Mouse (Mus musculus) limb, embryonic 14.5 days (tissue): ENCODE measurements around the gene Cldn7. TPM values are rescaled to one million over a fixed set of nuclear protein-coding genes. Genes with fewer than 3 reads are reported as not detected.

ENCODE experiments used
- ATAC-seq: fragments of 200-750 bp; cut with Nextera tagmentation; 2 replicates; pipeline ENCODE4 v1.8.0; 2017; ENCODE audit warnings: low read depth, moderate number of reproducible peaks, moderate TSS enrichment; ENCODE audit not compliant: low FRiP score
- DNase-seq: peaks from one replicate; pipeline ENCODE4 v3.0.0-alpha.2; 2015; ENCODE audit warnings: low spot score
- H3K27ac ChIP-seq: fragments of 300-500 bp; sonication (generic); replicated peaks from 2 replicates; pipeline ENCODE4 v1.5.1; 2014; ENCODE audit warnings: low read depth, mild to moderate bottlenecking, low read length, moderate library complexity, mixed read lengths
- H3K27me3 ChIP-seq: fragments of 300-500 bp; sonication (generic); 2 replicates; pipeline ENCODE4 v1.6.1; 2014; ENCODE audit warnings: low read length, mixed read lengths; ENCODE audit not compliant: control insufficient read depth, insufficient read depth
- H3K36me3 ChIP-seq: fragments of 300-500 bp; sonication (generic); 2 replicates; pipeline ENCODE4 v1.6.1; 2014; ENCODE audit warnings: mild to moderate bottlenecking, low read length, moderate library complexity, mixed read lengths; ENCODE audit not compliant: control insufficient read depth, insufficient read depth
- H3K4me1 ChIP-seq: fragments of 300-500 bp; sonication (generic); 2 replicates; pipeline ENCODE4 v1.6.1; 2014; ENCODE audit warnings: antibody characterized with exemption, low read length, mixed read lengths; ENCODE audit not compliant: control insufficient read depth, insufficient read depth
- H3K4me2 ChIP-seq: fragments of 300-500 bp; sonication (generic); replicated peaks from 2 replicates; pipeline ENCODE4 v1.6.1; 2014; ENCODE audit warnings: low read depth, mild to moderate bottlenecking, low read length, moderate library complexity; ENCODE audit not compliant: severe bottlenecking
- H3K4me3 ChIP-seq: fragments of 300-500 bp; sonication (generic); replicated peaks from 2 replicates; pipeline ENCODE4 v1.5.1; 2014; ENCODE audit warnings: low read length
- H3K9ac ChIP-seq: fragments of 300-500 bp; sonication (generic); 2 replicates; pipeline ENCODE4 v1.6.1; 2014; ENCODE audit warnings: mild to moderate bottlenecking, low read depth, low read length, moderate library complexity; ENCODE audit not compliant: severe bottlenecking
- H3K9me3 ChIP-seq: fragments of 300-500 bp; sonication (generic); 2 replicates; pipeline ENCODE4 v1.6.1; 2016; ENCODE audit warnings: low read length; ENCODE audit not compliant: control insufficient read depth
- POLR2A ChIP-seq: fragments of 200-500 bp; IDR thresholded peaks from 2 replicates; pipeline ENCODE4 v1.8.0; 2012; ENCODE audit warnings: inconsistent platforms, mild to moderate bottlenecking, moderate library complexity, borderline replicate concordance; ENCODE audit not compliant: insufficient read depth, insufficient read length; ENCODE audit errors: extremely low read depth
- WGBS: fragments of 180-500 bp; shearing (Covaris S2); extraction: QIAGEN DNeasy Blood & Tissue Kit; methylation state at CpG from one replicate; pipeline ENCODE4 v1.1.7; 2014; 5-methylcytosine and 5-hydroxymethylcytosine counted together
- polyA plus RNA-seq, 2 experiments: library from polyadenylated mRNA; depleted of rRNA in 1 of 2; stranded (reverse) in 1 of 2; unstranded in 1 of 2; fragments of >200 nt; fragmentation: Nextera tagmentation in 1 of 2; extraction: Ambion mirVana in 1 of 2; gene quantifications; 2 replicates each; pipeline versions ENCODE4 v1.2.1 to v1.2.3; 2012 to 2014

Cldn7 gene
- polyA plus RNA-seq, 2 experiments, result 6.3 to 7.6 TPM

DNA sequence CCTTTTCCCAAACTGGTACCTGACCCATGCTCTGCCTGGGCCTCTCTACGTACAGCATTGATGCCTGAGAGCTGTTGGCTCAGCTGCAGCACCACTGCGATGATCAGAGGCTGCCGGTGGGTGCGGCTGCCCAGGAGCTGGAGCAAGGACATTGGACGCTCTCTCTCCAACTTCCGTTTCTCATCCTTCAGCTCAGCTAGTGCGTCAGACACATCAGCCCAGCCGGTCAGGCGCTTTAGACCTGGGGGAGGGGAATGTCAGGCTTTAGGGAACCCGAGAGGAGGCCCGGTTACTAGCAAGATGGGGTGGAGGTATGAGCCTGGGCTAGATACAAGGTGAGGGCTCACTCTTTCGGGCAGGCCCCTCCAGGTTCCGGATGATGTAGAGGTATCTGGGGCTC lies 19.4 kb upstream of the Cldn7 start:
- WGBS, result 76% methylated on average over 13 of the region's 13 CpGs

DNA sequence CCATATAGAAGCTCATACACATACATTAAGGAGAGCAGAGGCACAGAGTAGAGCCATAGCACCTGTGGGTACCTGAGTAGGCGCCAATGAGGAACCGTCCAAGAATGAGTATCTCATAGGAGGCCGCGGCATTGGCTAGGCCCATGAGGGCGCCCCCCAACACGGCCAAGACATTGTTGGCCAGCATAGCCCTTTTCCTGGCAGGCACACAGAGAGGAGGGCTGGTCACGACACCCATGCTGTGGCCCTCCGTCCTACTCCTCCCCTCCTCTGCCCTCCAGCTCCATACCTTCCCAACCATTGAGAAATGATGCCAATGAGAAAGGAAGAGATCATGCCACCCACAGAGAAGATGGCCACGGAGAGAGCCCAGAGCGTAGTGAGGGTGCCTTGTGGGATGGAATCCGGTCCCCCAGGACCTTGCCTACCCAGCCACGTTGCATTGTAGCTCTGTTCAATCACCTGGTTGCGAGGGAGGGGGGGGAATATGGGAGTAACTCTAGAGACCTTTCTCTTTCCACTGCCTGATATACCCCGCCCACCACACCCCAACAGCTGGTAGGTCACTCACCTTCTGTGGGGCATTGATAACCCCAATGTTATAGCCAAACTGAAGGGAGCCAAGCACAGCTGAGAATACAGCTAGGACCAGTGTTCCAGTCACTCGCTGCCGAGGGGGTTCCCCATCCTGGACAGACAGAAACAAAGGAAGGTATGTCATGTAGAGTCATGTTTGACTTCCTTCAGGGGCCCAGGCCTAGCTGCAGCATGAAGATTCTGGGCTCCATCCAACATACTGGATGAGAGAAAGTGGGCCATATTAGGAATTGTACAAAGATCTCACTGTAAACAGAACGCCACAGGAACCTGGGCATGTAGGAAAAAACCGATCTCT lies 18.3 kb upstream of the Cldn7 start:
- peak overlapping the region; percentile 59 for H3K4me3 ChIP-seq
- DNase-seq, result no peak
- H3K27ac ChIP-seq, result no peak overlapping the region
- H3K4me1 ChIP-seq, result peaks cover 19% of the 10 kb centered on the region
- H3K36me3 ChIP-seq, result peaks cover 37% of the 10 kb centered on the region
- no peak overlapping the region for H3K9ac ChIP-seq
- H3K9me3 ChIP-seq, result no peaks in the 10 kb centered on the region
- WGBS, result 91% methylated on average over 18 of the region's 18 CpGs
- no peaks in the 10 kb centered on the region for H3K27me3 ChIP-seq
- ATAC-seq, result no peak
- no peak for TF ChIP-seq POLR2A
- peak overlapping the region; percentile 85 for H3K4me2 ChIP-seq

More for the DNA sequence above, 19.4 kb upstream of the Cldn7 start:
- H3K4me1 ChIP-seq, result peaks cover 19% of the 10 kb centered on the region
- no peak overlapping the region for H3K4me2 ChIP-seq
- ATAC-seq (no peak), DNase-seq (no peak)
- H3K9me3 ChIP-seq, result no peaks in the 10 kb centered on the region
- no peak for TF ChIP-seq POLR2A
- no peak overlapping the region for H3K9ac ChIP-seq
- H3K36me3 ChIP-seq, result peaks cover 37% of the 10 kb centered on the region
- H3K27ac ChIP-seq, result no peak overlapping the region
- no peaks in the 10 kb centered on the region for H3K27me3 ChIP-seq
- no peak overlapping the region for H3K4me3 ChIP-seq

DNA sequence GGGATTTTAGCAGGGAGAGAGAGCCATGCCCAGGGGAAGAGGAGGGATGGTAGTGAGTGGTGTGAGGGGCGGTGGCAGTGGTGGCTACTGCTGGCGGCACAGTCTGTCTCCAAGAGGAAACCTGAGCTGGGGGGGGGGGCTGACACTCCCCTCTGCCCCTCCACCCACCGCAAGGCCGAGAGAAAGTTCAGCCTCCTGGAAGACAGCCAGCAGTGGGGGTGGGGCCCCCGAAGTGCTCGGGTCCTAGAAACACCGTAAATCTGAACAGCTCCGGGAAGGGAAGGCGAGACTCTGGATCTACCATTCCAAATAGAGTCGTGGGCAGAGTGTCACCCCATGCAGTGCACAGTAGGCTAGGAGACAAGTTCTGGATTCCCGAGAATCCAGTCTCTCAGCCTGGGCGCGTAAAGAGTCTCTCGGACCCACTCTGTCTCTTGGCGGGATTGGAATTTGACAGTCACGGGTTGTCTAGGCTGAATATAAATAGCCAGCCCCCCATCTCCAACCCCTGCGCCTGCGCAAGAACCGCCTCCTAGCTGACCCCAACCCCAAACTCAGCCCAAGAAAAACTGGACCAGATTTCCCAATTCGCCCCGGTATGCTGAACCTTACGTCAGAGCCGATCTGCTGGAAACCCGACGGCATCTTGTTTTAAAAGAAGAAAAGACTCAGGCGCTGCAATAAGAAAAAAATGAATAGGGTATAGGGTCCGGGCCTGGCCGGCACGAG lies 17.1 kb upstream of the Cldn7 start:
- peak; percentile 48 for ATAC-seq

DNA sequence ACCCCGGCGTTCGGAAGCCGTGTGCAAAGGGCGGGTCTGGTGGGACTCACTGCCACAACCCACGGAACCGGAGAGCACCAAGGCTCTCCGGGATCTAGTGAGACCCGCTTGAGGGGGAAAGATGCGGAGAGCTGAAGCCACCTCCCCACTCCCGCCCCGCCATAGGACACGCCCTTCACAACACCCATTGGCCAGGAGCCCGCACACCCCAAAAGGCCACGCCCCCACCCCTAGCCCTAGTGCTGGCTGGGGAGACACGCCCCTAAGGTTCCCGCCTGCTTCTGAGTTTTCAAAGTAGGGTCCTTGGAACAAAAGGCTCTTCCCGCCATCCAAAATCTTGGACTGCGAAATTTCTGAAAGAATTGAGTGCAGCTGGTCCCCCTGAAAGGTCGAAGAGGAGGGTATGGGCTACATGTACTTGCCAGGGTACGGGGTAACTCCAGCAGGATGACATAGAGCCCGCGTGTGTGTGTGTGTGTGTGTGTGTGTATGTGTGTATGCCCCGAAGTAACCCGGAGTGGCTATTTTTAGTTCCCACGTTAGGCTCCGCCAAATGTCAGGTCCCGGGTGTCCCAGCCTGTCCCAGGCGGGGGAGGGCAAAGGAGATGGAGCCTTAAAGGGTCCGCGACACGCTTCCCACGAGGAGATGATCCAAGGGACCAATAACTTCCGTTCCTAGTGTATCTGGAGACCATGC lies 16.4 kb upstream of the Cldn7 start, which contains the start of gene Slc2a4:
Gene Slc2a4 (minus strand): TSS at position 123 of the 697 bp plus-strand sequence.
- peak; percentile 93 for ATAC-seq
- Histone ChIP-seq H3K9ac (peak within 1 kb of the TSS; percentile 70), H3K4me2 (peak within 1 kb of the TSS; percentile 85), H3K4me1 (peaks cover 19% of the 10 kb centered on the region), H3K9me3 (no peaks in the 10 kb centered on the region), H3K27ac (peak within 1 kb of the TSS; percentile 90), H3K27me3 (no peaks in the 10 kb centered on the region), H3K36me3 (peaks cover 27% of the 10 kb centered on the region), H3K4me3 (peak within 1 kb of the TSS; percentile 59)
- peak; percentile 76; the same call in 1 of the 2 replicates for TF ChIP-seq POLR2A
- DNase-seq, result peak; percentile 97
- 2% methylated on average over 33 of the region's 34 CpGs for WGBS

More for the DNA sequence above, 17.1 kb upstream of the Cldn7 start:
- peaks cover 34% of the 10 kb centered on the region for H3K36me3 ChIP-seq
- H3K9me3 ChIP-seq, result no peaks in the 10 kb centered on the region
- H3K9ac ChIP-seq, result peak overlapping the region; percentile 70
- peak overlapping the region; percentile 79 for H3K27ac ChIP-seq
- no peaks in the 10 kb centered on the region for H3K27me3 ChIP-seq
- H3K4me1 ChIP-seq, result peaks cover 19% of the 10 kb centered on the region
- H3K4me2 ChIP-seq, result peak overlapping the region; percentile 85
- peak overlapping the region; percentile 59 for H3K4me3 ChIP-seq
- no peak for TF ChIP-seq POLR2A
- WGBS, result 1% methylated on average over 28 of the region's 29 CpGs
- peak; percentile 70 for DNase-seq

DNA sequence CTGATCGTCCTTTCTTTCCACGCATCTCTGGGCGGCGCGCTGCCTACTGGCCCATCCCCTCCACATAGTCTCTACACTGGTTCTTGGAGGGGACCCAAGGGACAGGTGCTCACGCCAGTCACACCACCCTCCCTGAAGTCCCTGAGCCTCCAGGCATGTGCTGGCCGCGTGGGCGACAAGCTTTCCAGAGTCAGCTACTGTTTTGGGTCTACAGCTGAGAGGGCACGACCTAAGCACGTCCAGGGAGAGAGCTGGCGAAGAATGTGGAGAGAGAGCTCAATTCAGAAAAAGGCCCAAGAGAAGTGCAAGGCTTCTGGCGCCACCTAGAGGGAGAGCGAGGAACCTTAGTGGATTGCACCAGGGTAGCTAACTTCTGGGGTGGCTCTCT lies 15.8 kb upstream of the Cldn7 start:
- peak; percentile 61; the same call in 1 of the 2 replicates for TF ChIP-seq POLR2A
- ATAC-seq (peak; percentile 48), DNase-seq (peak; percentile 90)
- Histone ChIP-seq H3K27ac (peak overlapping the region; percentile 90), H3K27me3 (no peaks in the 10 kb centered on the region), H3K4me3 (peak overlapping the region; percentile 59), H3K9me3 (no peaks in the 10 kb centered on the region), H3K4me2 (peak overlapping the region; percentile 85), H3K36me3 (peaks cover 23% of the 10 kb centered on the region), H3K9ac (peak overlapping the region; percentile 70), H3K4me1 (peaks cover 19% of the 10 kb centered on the region)
- WGBS, result 0% methylated on average over 14 of the region's 14 CpGs
